Mouse (Mus musculus) forebrain, postnatal 0 days (tissue): ENCODE data around the gene Mbl1. TPM values are rescaled to one million over a fixed set of nuclear protein-coding genes. Genes with fewer than 3 reads are reported as not detected.

Source experiments
- ATAC-seq: fragments of 200-750 bp; cut with Nextera tagmentation; 2 replicates; pipeline ENCODE4 v1.8.0; 2017; ENCODE audit warnings: mild to moderate bottlenecking, moderate library complexity
- DNase-seq: peaks from one replicate; pipeline ENCODE4 v3.0.0-alpha.2; 2015
- H3K27ac ChIP-seq: fragments of 300-500 bp; sonication (generic); 2 replicates; pipeline ENCODE4 v1.5.1; 2014; ENCODE audit warnings: low read depth, mild to moderate bottlenecking, antibody characterized with exemption, low read length, moderate library complexity, mixed read lengths
- H3K27me3 ChIP-seq: fragments of 300-500 bp; sonication (generic); 2 replicates; pipeline ENCODE4 v1.6.1; 2014; ENCODE audit warnings: mild to moderate bottlenecking, low read length, mixed read lengths; ENCODE audit not compliant: insufficient read depth
- H3K36me3 ChIP-seq: fragments of 300-500 bp; sonication (generic); 2 replicates; pipeline ENCODE4 v1.6.1; 2014; ENCODE audit warnings: mild to moderate bottlenecking, moderate library complexity; ENCODE audit not compliant: insufficient read depth
- H3K4me1 ChIP-seq: fragments of 300-500 bp; sonication (generic); 2 replicates; pipeline ENCODE4 v1.6.1; 2014; ENCODE audit warnings: antibody characterized with exemption; ENCODE audit not compliant: insufficient read depth
- H3K4me2 ChIP-seq: fragments of 300-500 bp; sonication (generic); 2 replicates; pipeline ENCODE4 v1.6.1; 2014; ENCODE audit warnings: low read depth, mild to moderate bottlenecking, moderate library complexity
- H3K4me3 ChIP-seq: fragments of 300-500 bp; sonication (generic); 2 replicates; pipeline ENCODE4 v1.5.1; 2014; ENCODE audit warnings: low read depth, low read length, mixed read lengths
- H3K9ac ChIP-seq: fragments of 300-500 bp; sonication (generic); 2 replicates; pipeline ENCODE4 v1.6.1; 2014; ENCODE audit warnings: mild to moderate bottlenecking
- H3K9me3 ChIP-seq: fragments of 300-500 bp; sonication (generic); 2 replicates; pipeline ENCODE4 v1.6.1; 2016; ENCODE audit warnings: low read length
- CTCF ChIP-seq: sonication (generic); IDR thresholded peaks from 2 replicates; pipeline ENCODE4 v1.5.1; 2016; ENCODE audit warnings: antibody characterized with exemption, control low read depth, low read depth
- WGBS: fragments of 180-500 bp; shearing (Covaris S2); extraction: QIAGEN DNeasy Blood & Tissue Kit; methylation state at CpG from one replicate; pipeline ENCODE4 v1.1.7; 2014; 5-methylcytosine and 5-hydroxymethylcytosine counted together
- polyA plus RNA-seq: library from polyadenylated mRNA; unstranded; fragments of >200 nt; fragmentation: Nextera tagmentation; extraction: Ambion mirVana; gene quantifications from 2 replicates; pipeline ENCODE4 v1.2.1, GENCODE M21; 2015
- total RNA-seq: library from RNA; depleted of rRNA; stranded (reverse); fragments of >200 nt; gene quantifications from 2 replicates; pipeline ENCODE4 v1.2.3, GENCODE M21; 2014; rRNA removed

The Mbl1 gene
- total and polyA plus RNA-seq, 2 experiments from 2014 or later, result not detected

DNA sequence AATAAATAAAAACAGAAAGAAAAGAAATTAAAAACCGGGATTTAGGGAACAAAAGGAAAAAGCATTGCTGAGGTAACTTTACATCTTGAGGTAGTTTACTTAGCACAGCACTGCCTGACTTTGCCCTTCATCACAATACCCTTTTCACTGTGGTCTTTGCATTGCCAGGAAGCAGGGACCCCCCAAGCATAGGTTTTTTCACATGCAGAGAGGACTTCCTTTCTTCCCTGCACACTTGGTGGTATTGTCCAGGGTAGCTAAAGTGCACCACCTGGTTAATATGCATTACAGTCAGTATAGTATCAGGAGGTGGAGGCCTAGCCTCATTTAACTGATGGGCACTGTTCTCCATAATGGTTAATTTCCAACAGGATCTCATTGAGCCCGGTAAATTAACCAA, 38.2 kb downstream of the Mbl1 start:
- 54% methylated on average over 2 of the region's 2 CpGs for WGBS
- Histone ChIP-seq H3K27me3 (no peaks in the 10 kb centered on the region), H3K9me3 (no peaks in the 10 kb centered on the region), H3K27ac (no peak overlapping the region), H3K4me2 (no peak overlapping the region), H3K4me1 (no peaks in the 10 kb centered on the region), H3K9ac (no peak overlapping the region), H3K4me3 (no peak overlapping the region), H3K36me3 (no peaks in the 10 kb centered on the region)
- ATAC-seq (no peak), DNase-seq (no peak)
- TF ChIP-seq CTCF, result no peak

DNA sequence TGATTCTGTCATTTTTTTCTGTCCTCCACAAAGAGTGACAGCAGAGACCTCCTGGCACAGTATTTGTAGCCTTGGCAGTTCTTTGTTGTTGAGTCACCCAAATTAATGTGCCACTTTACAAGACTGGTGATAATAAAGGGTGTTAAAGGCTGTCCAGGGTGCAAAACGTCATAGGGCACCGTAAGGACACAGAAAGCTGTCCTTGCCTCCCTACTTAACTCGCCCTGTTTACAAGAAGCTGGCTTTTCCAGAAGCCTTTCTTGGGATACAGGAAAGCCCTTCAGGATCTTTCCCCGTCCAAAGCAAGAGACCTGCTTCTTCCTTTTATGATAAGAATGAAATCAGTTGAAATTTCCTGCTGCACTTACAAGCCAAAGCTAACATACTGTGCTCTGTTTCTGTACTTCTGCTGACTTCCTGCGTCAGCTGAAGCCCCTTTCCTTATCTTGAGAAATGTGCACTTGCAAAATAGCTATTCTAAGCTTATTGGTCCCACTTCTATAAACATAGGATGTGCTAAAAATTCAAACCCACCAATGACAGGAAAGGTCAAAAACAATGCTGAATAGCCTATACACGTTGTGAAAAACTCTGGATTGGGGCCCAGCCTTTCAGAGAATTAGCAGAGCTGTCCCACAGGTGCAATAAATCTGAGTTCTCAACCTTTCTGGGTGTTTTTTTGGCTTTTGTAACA, 46.9 kb downstream of the Mbl1 start:
- whole genome bisulfite sequencing, result 63% methylated on average over 6 of the region's 6 CpGs
- Histone ChIP-seq H3K4me3 (no peak overlapping the region), H3K27ac (no peak overlapping the region), H3K36me3 (no peaks in the 10 kb centered on the region), H3K9ac (no peak overlapping the region), H3K4me1 (no peaks in the 10 kb centered on the region), H3K4me2 (no peak overlapping the region), H3K27me3 (no peaks in the 10 kb centered on the region), H3K9me3 (no peaks in the 10 kb centered on the region)
- ATAC-seq (no peak), DNase-seq (no peak)
- TF ChIP-seq CTCF, result no peak

Other genes starting within 250 kb of the Mbl1 start
- 42.2 and 43.8 TPM in 2 replicates for gene Tspan14, start 184.7 kb upstream of the Mbl1 start, total RNA-seq
- gene Tspan14, start 184.7 kb upstream of the Mbl1 start, polyA plus RNA-seq, result 37.8 and 43.1 TPM in 2 replicates
- gene Fam213a, start 137.7 kb upstream of the Mbl1 start, total RNA-seq, result 92.4 and 106 TPM in 2 replicates
- gene Fam213a, start 137.7 kb upstream of the Mbl1 start, polyA plus RNA-seq, result 54.7 and 106 TPM in 2 replicates
- gene Dydc2, start 82.2 kb upstream of the Mbl1 start, total RNA-seq, result 0.62 and 1.5 TPM in 2 replicates
- gene Dydc2, start 82.2 kb upstream of the Mbl1 start, polyA plus RNA-seq, result 0.65 and 1.2 TPM in 2 replicates
- not detected in 2 replicates for gene Dydc1, start 78.5 kb upstream of the Mbl1 start, total RNA-seq
- 0.45 TPM in 1 of 2 replicates, not detected in the other for gene Dydc1, start 78.5 kb upstream of the Mbl1 start, polyA plus RNA-seq
- not detected in 2 replicates for gene Mat1a, start 46.4 kb upstream of the Mbl1 start, total RNA-seq
- not detected in 2 replicates for gene Mat1a, start 46.4 kb upstream of the Mbl1 start, polyA plus RNA-seq
- not detected in 2 replicates for gene Sftpa1, start 19.7 kb upstream of the Mbl1 start, total RNA-seq
- gene Sftpa1, start 19.7 kb upstream of the Mbl1 start, polyA plus RNA-seq, result not detected in 2 replicates
- not detected in 2 replicates for gene Sftpd, start 33.7 kb downstream of the Mbl1 start, total RNA-seq
- 0.11 TPM in 1 of 2 replicates, not detected in the other for gene Sftpd, start 33.7 kb downstream of the Mbl1 start, polyA plus RNA-seq
- gene Gm2832, start 127.3 kb downstream of the Mbl1 start, total RNA-seq, result 0.31 TPM in 1 of 2 replicates, not detected in the other
- gene Gm2832, start 127.3 kb downstream of the Mbl1 start, polyA plus RNA-seq, result 0.13 and 0.16 TPM in 2 replicates
- gene Gm5798, start 197.2 kb downstream of the Mbl1 start, total RNA-seq, result not detected in 2 replicates
- gene Gm5798, start 197.2 kb downstream of the Mbl1 start, polyA plus RNA-seq, result not detected in 2 replicates
- not detected in 2 replicates for gene Gm7945, start 234.9 kb downstream of the Mbl1 start, total RNA-seq
- gene Gm7945, start 234.9 kb downstream of the Mbl1 start, polyA plus RNA-seq, result not detected in 2 replicates